Mouse (Mus musculus) small intestine, adult 2 months (tissue): ENCODE results near the gene Orm3. TPM values are rescaled to one million over a fixed set of nuclear protein-coding genes. Genes with fewer than 3 reads are reported as not detected.

Experiments
- H3K27ac ChIP-seq: fragments of 200-500 bp; 2 replicates; pipeline ENCODE4 v1.5.1; 2012; ENCODE audit warnings: low read depth, low read length, control low read depth, inconsistent platforms; ENCODE audit not compliant: insufficient read depth
- H3K27me3 ChIP-seq: fragments of 200-500 bp; 2 replicates; pipeline ENCODE4 v1.6.1; 2012; ENCODE audit warnings: mild to moderate bottlenecking, moderate library complexity, low read length, inconsistent platforms; ENCODE audit not compliant: control insufficient read depth, insufficient read depth
- H3K36me3 ChIP-seq: fragments of 200-500 bp; 2 replicates; pipeline ENCODE4 v1.6.1; 2012; ENCODE audit warnings: mild to moderate bottlenecking, low read length, control low read depth, inconsistent platforms; ENCODE audit not compliant: control insufficient read depth, insufficient read depth
- H3K4me1 ChIP-seq: fragments of 200-500 bp; 2 replicates; pipeline ENCODE4 v1.6.1; 2012; ENCODE audit warnings: low read length, inconsistent platforms, mixed read lengths; ENCODE audit not compliant: control insufficient read depth, insufficient read depth, insufficient read length
- H3K4me3 ChIP-seq: fragments of 200-500 bp; 2 replicates; pipeline ENCODE4 v1.5.1; 2012; ENCODE audit warnings: low read depth, mild to moderate bottlenecking, control low read depth, inconsistent platforms, low read length, moderate library complexity
- CTCF ChIP-seq: fragments of 200-500 bp; IDR thresholded peaks from 2 replicates; pipeline ENCODE4 v1.5.1; 2012; ENCODE audit warnings: low read depth, mild to moderate bottlenecking, control low read depth, inconsistent platforms, low read length, moderate library complexity, mixed read lengths; ENCODE audit not compliant: insufficient replicate concordance, insufficient read length; ENCODE audit errors: extremely low read depth
- POLR2A ChIP-seq: fragments of 200-500 bp; IDR thresholded peaks from 2 replicates; pipeline ENCODE4 v1.6.1; 2012; ENCODE audit warnings: low read depth, mild to moderate bottlenecking, control low read depth, inconsistent platforms, low read length, moderate library complexity
- WGBS: fragments of 180-500 bp; shearing (Covaris S2); methylation state at CpG from one replicate; pipeline ENCODE4 v1.1.7; 2018; 5-methylcytosine and 5-hydroxymethylcytosine counted together
- polyA plus RNA-seq: library from polyadenylated mRNA; depleted of rRNA; stranded (reverse); fragments of >200 nt; gene quantifications from 2 replicates; pipeline ENCODE4 v1.2.3, GENCODE M21; 2012; rRNA removed

Gene Orm3
- polyA plus RNA-seq, 1 experiment = not detected

- H3K36me3 ChIP-seq = no peaks in the 10 kb centered on the region
- 11% methylated on average over 8 of the region's 8 CpGs for WGBS
- peaks cover 10% of the 10 kb centered on the region; the same call in 1 of the 2 replicates for H3K4me1 ChIP-seq
- no peak overlapping the region for H3K4me3 ChIP-seq
- H3K27ac ChIP-seq = no peak overlapping the region
- peak; percentile 61; the same call in 1 of the 2 replicates for TF ChIP-seq CTCF
- TF ChIP-seq POLR2A = no peak
- H3K27me3 ChIP-seq = no peaks in the 10 kb centered on the region
Observed at GRCm38 (mm10) chr4:63408649-63409048, 52.7 kb downstream of the Orm3 start.

Other genes with a start within 250 kb of the Orm3 start
- 1.4 and 4.2 TPM in 2 replicates for gene Ambp, start 201.4 kb upstream of the Orm3 start, polyA plus RNA-seq
- 3.7 and 3.8 TPM in 2 replicates for gene Kif12, start 184.0 kb upstream of the Orm3 start, polyA plus RNA-seq
- 5.4 and 6.3 TPM in 2 replicates for gene Col27a1, start 142.2 kb upstream of the Orm3 start, polyA plus RNA-seq
- not detected in 2 replicates for gene Orm1, start 11.6 kb upstream of the Orm3 start, polyA plus RNA-seq
- not detected in 2 replicates for gene Orm2, start 6.3 kb downstream of the Orm3 start, polyA plus RNA-seq
- gene Akna, start 47.2 kb downstream of the Orm3 start, polyA plus RNA-seq = 8.1 and 11.5 TPM in 2 replicates
- 14.0 and 20.2 TPM in 2 replicates for gene Whrn, start 139.8 kb downstream of the Orm3 start, polyA plus RNA-seq
- 9.7 and 19.5 TPM in 2 replicates for gene Atp6v1g1, start 188.6 kb downstream of the Orm3 start, polyA plus RNA-seq
- gene Tmem268, start 202.6 kb downstream of the Orm3 start, polyA plus RNA-seq = 6.7 and 10.8 TPM in 2 replicates
- not detected in 2 replicates for gene Gm11213, start 249.1 kb downstream of the Orm3 start, polyA plus RNA-seq